ENCODE assay signal across 8 mouse cellular contexts in the genomic region with DNA sequence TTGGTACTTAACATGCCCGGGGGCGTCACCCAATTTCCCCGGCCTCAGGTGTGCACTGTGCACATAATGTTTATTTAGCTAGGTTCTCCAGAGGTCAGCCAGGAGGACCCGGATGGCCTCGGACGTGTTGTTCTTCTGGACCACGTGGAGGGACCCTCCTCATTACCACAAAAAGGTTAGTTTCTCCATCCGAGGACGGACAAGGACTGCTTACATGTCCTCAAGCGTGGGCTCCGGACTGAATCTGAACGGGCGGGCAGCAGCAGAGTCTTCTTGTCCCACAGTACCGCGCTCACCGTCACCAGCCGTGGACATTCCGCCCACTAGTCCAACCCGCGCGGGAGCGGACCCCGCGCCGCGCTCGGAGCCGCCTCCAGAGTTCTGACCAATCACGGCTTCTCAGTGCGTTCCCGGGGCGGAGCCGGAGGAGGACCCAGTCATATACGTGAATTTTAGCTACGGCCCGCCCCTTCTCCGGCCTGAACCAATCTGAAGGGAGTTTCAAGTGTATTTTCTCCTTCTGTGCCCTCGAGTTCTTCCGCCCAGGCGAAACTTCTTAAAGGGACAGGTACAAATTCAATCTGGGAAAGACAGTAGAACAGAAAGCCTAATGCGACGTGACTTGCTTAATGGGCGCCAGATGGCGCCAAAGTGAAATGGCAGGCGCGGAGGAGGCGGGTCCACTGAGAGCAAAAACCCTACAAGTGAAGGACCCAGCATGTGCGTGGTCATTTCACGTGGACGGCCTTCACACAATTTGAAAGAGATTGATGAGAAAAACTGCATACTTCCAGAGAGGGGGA. TPM values are rescaled to one million over a fixed set of nuclear protein-coding genes. Genes with fewer than 3 reads are reported as not detected.
DNase-seq lines count a peak whose midpoint lies in the region; ATAC-seq and TF ChIP-seq lines count a peak whose summit lies in the region.

TSS of gene Dctpp1 (minus strand) at position 401 of the 803 bp plus-strand sequence.

- no peaks in the 10 kb centered on the region for H3K27me3 ChIP-seq in heart, embryonic 12.5 days (replicated peaks)
- no peaks in the 10 kb centered on the region for H3K27me3 ChIP-seq in kidney, postnatal 0 days (ENCODE audit: insufficient read depth, low read length)
- H3K27me3 ChIP-seq in liver, embryonic 11.5 days (replicated peaks; ENCODE audit: control insufficient read depth, insufficient read depth, low read length): no peaks in the 10 kb centered on the region
- no peaks in the 10 kb centered on the region for H3K27me3 ChIP-seq in stomach, embryonic 14.5 days (ENCODE audit: control insufficient read depth, insufficient read depth, low read length)

- H3K4me1 ChIP-seq in heart, embryonic 12.5 days (replicated peaks): peaks cover 18% of the 10 kb centered on the region; the same call in 1 of the 2 replicates
- H3K4me1 ChIP-seq in kidney, postnatal 0 days (replicated peaks; ENCODE audit: insufficient read depth, low read length): peaks cover 7% of the 10 kb centered on the region; the same call in 1 of the 2 replicates
- peaks cover 32% of the 10 kb centered on the region for H3K4me1 ChIP-seq in liver, embryonic 11.5 days (replicated peaks; ENCODE audit: control insufficient read depth, insufficient read depth, low read length)
- H3K4me1 ChIP-seq in stomach, embryonic 14.5 days (ENCODE audit: control insufficient read depth, insufficient read depth, low read length): 0 out of 2 replicates have a peak, but pooled peaks cover 2% of the 10 kb centered on the region

- H3K4me2 ChIP-seq in heart, embryonic 12.5 days: peak within 1 kb of the TSS; percentile 86
- peak within 1 kb of the TSS; percentile 77 for H3K4me2 ChIP-seq in kidney, postnatal 0 days (ENCODE audit: low read length)
- H3K4me2 ChIP-seq in liver, embryonic 11.5 days: peak within 1 kb of the TSS; percentile 82
- peak within 1 kb of the TSS; percentile 71 for H3K4me2 ChIP-seq in stomach, embryonic 14.5 days (replicated peaks; ENCODE audit: low read depth, low read length)

- H3K4me3 ChIP-seq in heart, embryonic 12.5 days: peak within 1 kb of the TSS; percentile 70
- peak within 1 kb of the TSS; percentile 54 for H3K4me3 ChIP-seq in kidney, postnatal 0 days (replicated peaks; ENCODE audit: low read depth, low read length)
- H3K4me3 ChIP-seq in liver, embryonic 11.5 days (ENCODE audit: low read depth, low read length): peak within 1 kb of the TSS; percentile 74
- peak within 1 kb of the TSS; percentile 70 for H3K4me3 ChIP-seq in stomach, embryonic 14.5 days (ENCODE audit: low read depth, low read length)

- TF ChIP-seq CTCF in kidney, postnatal 0 days (IDR thresholded peaks at IDR 0.05; ENCODE audit: low read depth): peak; percentile 97

- no peaks in the 10 kb centered on the region for H3K9me3 ChIP-seq in heart, embryonic 12.5 days (replicated peaks)
- H3K9me3 ChIP-seq in kidney, postnatal 0 days (replicated peaks; ENCODE audit: low read length): no peaks in the 10 kb centered on the region
- no peaks in the 10 kb centered on the region; the same call in 1 of the 2 replicates for H3K9me3 ChIP-seq in liver, embryonic 11.5 days (ENCODE audit: control insufficient read depth, low read length)
- no peaks in the 10 kb centered on the region for H3K9me3 ChIP-seq in stomach, embryonic 14.5 days (ENCODE audit: control insufficient read depth, low read depth, low read length)

- H3K27ac ChIP-seq in heart, embryonic 12.5 days (ENCODE audit: poor library complexity, severe bottlenecking): no peak within 1 kb of the TSS
- no peak within 1 kb of the TSS for H3K27ac ChIP-seq in kidney, postnatal 0 days
- peak within 1 kb of the TSS; percentile 54; the same call in 1 of the 2 replicates for H3K27ac ChIP-seq in liver, embryonic 11.5 days (ENCODE audit: low read depth, low read length)
- H3K27ac ChIP-seq in stomach, embryonic 14.5 days (ENCODE audit: low read length): no peak within 1 kb of the TSS

- H3K9ac ChIP-seq in heart, embryonic 12.5 days: peak within 1 kb of the TSS; percentile 76
- H3K9ac ChIP-seq in kidney, postnatal 0 days (ENCODE audit: low read depth, low read length): peak within 1 kb of the TSS; percentile 56
- peak within 1 kb of the TSS; percentile 76 for H3K9ac ChIP-seq in liver, embryonic 11.5 days (ENCODE audit: low read depth, low read length)
- peak within 1 kb of the TSS; percentile 65 for H3K9ac ChIP-seq in stomach, embryonic 14.5 days (replicated peaks; ENCODE audit: low read depth, low read length)

- peak; percentile 99 for DNase-seq in CD4-positive helper T cell, adult 2 months (ENCODE audit: low read depth, low spot score)
- DNase-seq in brain, embryonic 18.5 days (ENCODE audit: low read depth, low spot score): peak; percentile 98
- DNase-seq in kidney, postnatal 0 days (ENCODE audit: low spot score): peak; percentile 100
- DNase-seq in liver, embryonic 11.5 days (ENCODE audit: low spot score): peak; percentile 95
- peak; percentile 98 for DNase-seq in naive thymus-derived CD4-positive, alpha-beta T cell, adult 2 months (ENCODE audit: low read depth)

- peaks cover 15% of the 10 kb centered on the region for H3K36me3 ChIP-seq in heart, embryonic 12.5 days
- H3K36me3 ChIP-seq in kidney, postnatal 0 days (ENCODE audit: insufficient read depth, low read length): no peaks in the 10 kb centered on the region
- H3K36me3 ChIP-seq in liver, embryonic 11.5 days (ENCODE audit: control insufficient read depth, insufficient read depth, low read length): peaks cover 13% of the 10 kb centered on the region
- peaks cover 18% of the 10 kb centered on the region; the same call in 1 of the 2 replicates for H3K36me3 ChIP-seq in stomach, embryonic 14.5 days (ENCODE audit: control insufficient read depth, insufficient read depth, low read length)

- under 1% methylated on average over 50 of the region's 50 CpGs for WGBS in heart, embryonic 12.5 days
- WGBS in kidney, postnatal 0 days: under 1% methylated on average over 50 of the region's 50 CpGs
- under 1% methylated on average over 50 of the region's 50 CpGs for WGBS in liver, embryonic 11.5 days
- WGBS in stomach, embryonic 14.5 days: under 1% methylated on average over 50 of the region's 50 CpGs

- peak; percentile 97 for ATAC-seq in erythroid progenitor cell, adult 5-6 weeks (replicated peaks; ENCODE audit: low FRiP score, poor library complexity, severe bottlenecking)
- ATAC-seq in heart, embryonic 12.5 days (ENCODE audit: insufficient number of reproducible peaks, low FRiP score): peak; percentile 98
- ATAC-seq in kidney, postnatal 0 days (replicated peaks; ENCODE audit: low FRiP score, low read depth): peak; percentile 95
- ATAC-seq in liver, embryonic 11.5 days (replicated peaks; ENCODE audit: low FRiP score): peak; percentile 94
- ATAC-seq in stomach, embryonic 14.5 days (ENCODE audit: insufficient number of reproducible peaks, insufficient read depth, low FRiP score, low read depth): peak; percentile 98

RNA-seq across cellular contexts. Expression of gene Dctpp1, which starts in this region (rescaled TPM):
- total RNA-seq in erythroid progenitor cell, adult 5-6 weeks (2015; ENCODE audit: low replicate concordance): 12.2 and 21.6 TPM in 2 replicates
- 6.2 and 11.1 TPM in 2 replicates for total RNA-seq in erythroid progenitor cell, adult 5-6 weeks (2017; ENCODE audit: low replicate concordance)
- polyA plus RNA-seq in heart, embryonic 12.5 days (2016; fragmentation: Nextera tagmentation; extraction: Ambion mirVana): 162 and 163 TPM in 2 replicates
- 146 and 157 TPM in 2 replicates for polyA plus RNA-seq in kidney, postnatal 0 days (2015; fragmentation: Nextera tagmentation; extraction: Ambion mirVana)
- polyA plus RNA-seq in liver, embryonic 11.5 days (2014; fragmentation: Nextera tagmentation; extraction: Ambion mirVana): 266 and 275 TPM in 2 replicates
- 175 and 202 TPM in 2 replicates for polyA plus RNA-seq in stomach, embryonic 14.5 days (2014; fragmentation: Nextera tagmentation; extraction: Ambion mirVana)
